Mouse (Mus musculus): ENCODE measurements around the gene Oprm1. TPM values are rescaled to one million over a fixed set of nuclear protein-coding genes. Genes with fewer than 3 reads are reported as not detected.

The Oprm1 gene
- total RNA-seq, 2 experiments from 2014 or later, result 4.9 to 5.8 TPM

DNA sequence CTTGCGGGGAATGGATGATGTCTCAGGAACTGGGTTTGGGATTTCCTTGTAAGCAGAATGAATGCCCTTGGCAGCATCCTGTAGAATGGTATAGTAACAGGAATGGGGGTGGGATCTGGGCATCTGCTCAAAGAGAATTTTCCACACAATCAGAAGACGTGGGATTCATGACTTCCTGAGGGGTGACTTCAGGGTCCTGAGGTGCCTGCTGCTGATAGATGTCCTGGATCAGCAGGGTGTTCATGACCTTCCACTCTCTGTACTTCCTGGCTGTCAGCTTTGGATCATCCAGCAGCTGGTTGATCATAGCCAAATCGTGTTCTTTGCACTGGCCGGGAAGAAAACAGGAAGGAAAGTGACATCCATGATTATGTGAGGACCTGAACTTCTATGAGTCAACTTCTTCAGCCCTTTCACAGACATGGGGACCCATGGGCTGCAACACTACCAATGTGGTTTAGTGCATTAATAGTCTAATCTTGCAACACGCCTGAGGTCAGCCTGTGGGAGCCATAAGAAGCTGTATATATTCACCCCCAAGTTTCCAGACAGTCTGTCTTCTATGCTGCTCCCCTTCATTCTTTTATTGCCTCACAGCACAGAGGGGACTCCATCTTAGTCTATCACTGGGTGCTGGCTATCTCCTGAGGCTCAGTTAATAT is 132.2 kb downstream of the Oprm1 start:
- DNase-seq (ENCODE audit: low spot score in 2 of 2), result no peak

DNA sequence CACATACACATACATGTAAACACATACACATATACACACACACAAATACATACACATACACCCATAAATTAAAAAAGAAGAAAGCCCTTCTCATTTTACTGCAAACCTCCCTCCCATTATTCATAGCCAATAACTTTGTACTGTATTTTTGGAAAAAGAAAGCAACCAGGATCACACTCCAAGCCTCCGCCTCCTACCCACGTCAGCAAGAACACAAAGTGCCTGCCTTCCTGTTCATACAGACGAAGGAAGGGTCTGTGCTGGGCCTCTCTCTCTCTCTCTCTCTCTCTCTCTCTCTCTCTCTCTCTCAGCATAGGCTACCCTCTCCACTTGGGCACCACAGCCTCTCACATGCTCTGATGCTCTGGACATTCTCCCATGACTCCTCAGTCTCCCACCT is 137.5 kb downstream of the Oprm1 start:
- peak in 1 of 2 experiments; percentile 40 for DNase-seq (ENCODE audit: low spot score in 2 of 2)

GRCm38 (mm10) chr10:6896659-6897303 is 138.5 kb downstream of the Oprm1 start:
- no peak for DNase-seq (ENCODE audit: low spot score in 2 of 2)

DNA sequence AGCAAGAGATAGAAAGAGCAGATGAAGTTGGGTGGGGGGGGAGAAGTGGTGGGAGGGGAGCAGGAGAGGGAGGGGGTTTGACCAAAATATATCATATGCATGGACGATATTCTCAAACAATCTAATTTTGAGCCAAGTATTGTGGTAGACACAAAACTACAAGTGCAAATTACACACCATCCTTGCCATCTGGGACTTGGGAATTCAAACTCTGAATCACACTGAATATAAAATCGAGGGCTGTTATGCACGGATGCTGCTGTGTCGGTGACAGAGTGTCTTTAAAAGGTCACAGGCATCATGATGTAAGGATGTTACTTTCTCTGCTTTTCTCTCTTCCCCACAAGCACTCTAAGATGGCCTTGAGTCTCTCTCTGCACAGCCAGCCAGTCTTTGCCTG is 141.8 kb downstream of the Oprm1 start:
- DNase-seq (ENCODE audit: low spot score in 2 of 2), result peak in 1 of 2 experiments; percentile 34

GRCm38 (mm10) chr10:6901819-6902393 is 143.6 kb downstream of the Oprm1 start:
- DNase-seq (ENCODE audit: low spot score in 2 of 2), result no peak

DNA sequence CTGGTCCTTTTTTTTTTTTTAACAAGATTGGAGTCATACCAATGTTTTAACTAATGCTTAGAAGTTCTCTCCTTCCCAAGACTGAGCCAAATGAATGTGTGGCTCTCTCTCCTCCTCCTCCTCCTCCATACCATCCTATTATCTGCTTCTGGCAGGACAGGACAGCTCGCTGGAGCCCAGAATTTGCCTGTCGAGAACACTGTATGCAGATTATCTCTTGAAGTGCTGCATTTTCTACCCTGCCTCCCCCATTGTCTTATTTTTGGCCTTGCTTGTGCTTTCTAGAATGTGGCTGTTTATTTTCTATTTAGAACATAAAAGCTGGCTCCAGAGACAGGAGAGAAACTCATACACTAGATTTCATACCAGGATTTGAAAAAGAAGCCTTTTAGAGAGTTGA is 151.5 kb downstream of the Oprm1 start:
- DNase-seq (ENCODE audit: low spot score in 2 of 2), result peak in 1 of 2 experiments; percentile 35

- no peak for DNase-seq (ENCODE audit: low spot score in 2 of 2)
Observed at GRCm38 (mm10) chr10:6915991-6916390, 157.7 kb downstream of the Oprm1 start.

- DNase-seq (ENCODE audit: low spot score in 2 of 2), result peak; percentile 77 to 92
Observed at GRCm38 (mm10) chr10:6916545-6917257, 158.4 kb downstream of the Oprm1 start.

GRCm38 (mm10) chr10:6926724-6927123 is 168.4 kb downstream of the Oprm1 start:
- peak in 1 of 2 experiments; percentile 51 for DNase-seq (ENCODE audit: low spot score in 2 of 2)

DNA sequence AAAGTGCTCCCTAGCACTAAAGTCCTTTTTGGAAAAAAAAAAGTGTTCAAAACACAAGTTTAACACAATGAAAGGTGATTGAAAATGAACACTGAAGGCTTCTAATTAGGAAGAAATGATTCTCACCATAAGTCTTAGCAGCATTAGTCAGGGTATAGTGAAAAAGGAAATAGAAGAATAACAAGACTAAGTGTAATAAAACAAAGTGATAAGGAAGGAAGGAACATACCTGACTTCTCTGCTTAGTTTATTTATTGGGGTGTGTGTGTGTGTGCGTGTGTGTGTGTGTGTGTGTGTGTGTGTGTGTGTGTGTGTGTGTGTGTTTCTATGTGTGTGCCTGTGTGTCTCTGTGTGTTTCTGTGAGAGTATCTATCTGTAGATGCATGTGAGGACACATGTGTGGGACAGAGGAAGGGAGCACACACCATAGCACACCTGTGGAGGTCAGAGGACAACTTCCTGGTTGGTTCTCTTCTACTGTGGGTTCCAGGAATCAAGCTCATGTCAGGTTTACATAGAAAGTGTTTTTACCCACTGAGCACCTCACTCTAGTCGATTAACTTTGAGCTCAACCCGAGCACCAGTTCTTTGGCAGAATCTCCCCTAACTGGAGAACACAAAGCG is 169.4 kb downstream of the Oprm1 start:
- DNase-seq (ENCODE audit: low spot score in 2 of 2), result no peak

- DNase-seq (ENCODE audit: low spot score in 2 of 2), result no peak
Observed at GRCm38 (mm10) chr10:6928905-6929304, 170.6 kb downstream of the Oprm1 start.

- no peak for DNase-seq (ENCODE audit: low spot score in 2 of 2)
Observed at GRCm38 (mm10) chr10:6930398-6930797, 172.1 kb downstream of the Oprm1 start.

DNA sequence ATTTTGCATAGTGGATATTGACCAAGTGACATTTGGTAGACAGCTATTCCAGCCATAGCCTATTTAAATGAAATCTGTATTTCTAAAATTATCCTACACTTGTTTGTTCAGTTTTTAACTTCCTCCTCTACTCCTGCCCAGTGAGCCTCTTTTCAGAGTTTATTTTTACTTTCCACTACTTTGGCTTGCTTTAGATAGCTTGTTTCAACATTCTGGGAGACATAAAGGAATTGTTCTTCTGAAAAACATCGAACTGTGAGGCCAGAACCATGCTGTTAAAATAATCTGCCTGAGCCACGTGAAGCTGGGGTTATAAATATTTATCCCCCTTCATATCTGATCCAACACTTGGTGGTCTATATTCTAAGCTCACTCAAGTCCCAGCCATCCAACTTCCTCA is 172.6 kb downstream of the Oprm1 start:
- DNase-seq (ENCODE audit: low spot score in 2 of 2), result no peak

- peak; percentile 28 to 71 for DNase-seq (ENCODE audit: low spot score in 2 of 2)
Observed at GRCm38 (mm10) chr10:6934776-6935175, 176.5 kb downstream of the Oprm1 start.

DNA sequence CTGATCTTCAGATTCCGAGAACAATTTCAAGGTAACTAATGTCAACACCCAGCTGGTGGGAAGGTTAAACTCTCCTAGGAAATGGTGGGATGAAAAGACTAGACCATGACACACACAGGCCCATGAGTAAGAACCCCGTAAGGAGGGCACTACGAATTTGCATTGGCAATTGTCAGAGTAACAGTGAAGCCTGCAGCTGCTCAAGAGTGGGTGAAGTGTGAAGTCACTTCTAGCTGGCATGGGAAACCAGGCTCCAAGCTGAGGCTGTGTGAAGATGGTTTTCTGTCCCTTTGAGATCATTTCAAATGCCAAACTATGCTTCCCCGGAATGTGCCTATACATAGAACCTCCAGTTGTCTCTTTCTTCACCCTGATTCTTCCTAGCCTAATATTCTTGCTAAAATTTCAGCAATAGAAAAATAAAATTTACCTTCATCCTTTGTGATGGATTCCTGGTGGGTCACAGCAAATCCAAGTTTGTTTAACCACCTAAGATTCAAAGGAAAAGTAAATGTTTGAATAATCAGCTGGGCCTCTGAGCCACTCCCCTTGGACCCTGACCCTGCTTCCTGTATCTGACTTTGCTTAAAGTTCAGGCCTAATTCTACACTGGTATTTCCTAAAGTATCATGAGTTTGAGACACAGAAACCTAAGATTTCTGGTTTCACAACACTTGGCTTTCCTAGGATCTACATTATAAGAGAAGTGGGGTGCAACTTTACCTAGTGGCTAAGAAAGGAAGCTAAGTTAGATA is 178.5 kb downstream of the Oprm1 start:
- DNase-seq (ENCODE audit: low spot score in 2 of 2), result peak; percentile 26 to 61

GRCm38 (mm10) chr10:6953115-6953514 is 194.8 kb downstream of the Oprm1 start:
- DNase-seq (ENCODE audit: low spot score in 2 of 2), result no peak

- DNase-seq (ENCODE audit: low spot score in 2 of 2), result no peak
Observed at GRCm38 (mm10) chr10:6954533-6954932, 196.2 kb downstream of the Oprm1 start.

- DNase-seq (ENCODE audit: low spot score in 2 of 2), result no peak
Observed at GRCm38 (mm10) chr10:6956357-6956756, 198.1 kb downstream of the Oprm1 start.

DNA sequence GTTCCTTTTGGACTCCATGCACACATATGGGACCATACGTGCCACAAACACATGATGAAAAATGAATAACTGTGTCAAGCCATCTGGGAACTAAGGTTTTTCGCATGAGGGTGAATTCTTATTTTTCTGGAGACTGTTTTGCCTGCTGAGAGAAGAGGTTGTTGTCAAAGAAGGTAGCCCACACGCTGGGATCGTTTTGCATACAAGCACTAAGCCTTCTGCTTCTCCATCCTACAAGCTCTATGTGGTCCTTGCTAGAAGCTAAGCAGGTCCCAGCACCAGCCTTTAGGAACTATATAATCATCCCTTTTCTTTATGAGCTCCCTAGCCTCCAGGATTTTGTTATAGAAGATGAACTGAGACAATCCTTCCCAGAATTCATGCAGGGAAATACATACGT is 200.5 kb downstream of the Oprm1 start:
- no peak for DNase-seq (ENCODE audit: low spot score in 2 of 2)

DNA sequence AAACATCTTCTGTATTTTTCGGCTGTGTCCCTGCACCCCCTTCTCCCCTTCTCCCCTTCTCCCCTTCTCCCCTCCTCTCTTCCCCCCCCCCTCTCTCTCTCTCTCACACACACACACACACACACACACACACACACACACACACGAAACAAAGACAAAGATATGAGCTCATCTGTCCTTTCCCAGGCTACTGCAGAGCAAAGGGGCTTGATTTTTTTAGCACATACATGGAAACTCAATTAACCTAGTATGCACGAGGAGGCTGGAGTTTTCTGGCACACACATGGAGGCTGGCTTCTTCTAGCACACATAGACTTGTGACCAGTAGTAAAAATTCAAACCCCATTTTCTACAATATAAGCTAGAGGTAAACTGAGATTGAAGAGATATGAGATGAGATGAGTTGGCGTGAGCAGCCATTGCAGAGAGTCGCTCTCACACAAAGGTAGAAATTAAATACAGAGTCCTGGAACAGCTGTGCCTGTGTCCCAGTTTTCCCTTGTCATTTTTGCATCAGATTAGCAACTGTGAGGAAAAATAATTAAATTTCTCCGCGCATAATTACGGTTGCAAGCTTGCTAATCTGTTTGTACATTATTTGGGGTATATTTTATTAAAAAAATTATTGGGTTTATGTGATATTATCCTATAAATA is 209.4 kb downstream of the Oprm1 start:
- DNase-seq (ENCODE audit: low spot score in 2 of 2), result no peak
